Mouse (Mus musculus): ENCODE results near the gene Ms4a4b. TPM values are rescaled to one million over a fixed set of nuclear protein-coding genes. Genes with fewer than 3 reads are reported as not detected.

The Ms4a4b gene
- total RNA-seq (2023): 16.3 to 21.1 TPM (median 18.4 TPM) in 4 replicates

GRCm38 (mm10) chr19:11443338-11443737 lies at the start of gene Ms4a4b:
Ms4a4b (plus strand) TSS chr19:11443553.

GRCm38 (mm10) chr19:11404527-11404926 lies 38.8 kb upstream of the Ms4a4b start, which contains the start of gene Ms4a4c:
Ms4a4c (plus strand) TSS chr19:11404770.

DNA sequence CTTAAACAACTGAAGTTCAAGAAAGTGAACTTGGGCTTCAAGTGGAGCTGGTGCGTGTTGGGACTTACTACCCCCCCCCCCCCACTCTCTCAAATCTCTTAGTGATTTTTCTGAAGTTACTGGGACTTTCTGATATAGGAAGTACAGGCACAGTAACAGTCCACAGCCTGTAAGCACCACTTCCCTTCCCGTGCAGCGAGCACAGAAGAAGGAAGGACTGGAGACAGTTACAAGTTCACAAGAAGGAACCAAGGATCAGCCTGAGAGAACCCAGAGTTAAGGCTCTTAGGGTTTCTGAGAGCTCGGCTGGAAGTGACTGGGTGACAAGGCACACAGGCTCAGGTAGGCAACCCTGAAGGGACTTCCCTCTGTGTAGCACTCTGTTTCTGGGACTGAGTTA lies 25.9 kb downstream of the Ms4a4b start, which contains the start of gene Ms4a6c:
Gene Ms4a6c (plus strand): TSS at position 152 of the 400 bp plus-strand sequence.

GRCm38 (mm10) chr19:11485746-11486145 lies 42.4 kb downstream of the Ms4a4b start, which contains the start of gene Gm8369:
Gm8369 (plus strand) TSS chr19:11485938.

DNA sequence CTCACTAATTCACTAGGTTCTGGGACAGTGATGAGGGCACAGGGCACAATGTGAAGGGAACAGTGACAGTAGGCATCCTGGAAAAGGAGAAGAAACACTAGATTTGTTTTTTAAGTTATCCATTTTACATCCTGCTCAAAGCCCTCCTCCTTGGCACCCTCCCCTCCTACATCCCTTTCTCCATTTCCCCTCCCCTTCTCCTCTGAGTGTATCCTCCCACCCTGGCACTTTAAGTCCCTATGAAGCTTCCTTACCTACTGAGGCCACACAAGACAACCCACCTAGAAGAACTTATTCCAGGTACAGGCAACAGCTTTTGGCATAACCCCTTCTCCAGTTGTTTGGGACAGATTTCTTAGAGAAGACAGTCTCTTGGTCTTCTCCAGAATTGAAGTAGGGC lies 72.9 kb downstream of the Ms4a4b start, which contains the start of gene Ms4a6b:
Gene Ms4a6b (plus strand): TSS at position 267 of the 400 bp plus-strand sequence.

Other genes starting within 250 kb of the Ms4a4b start
- not detected in 4 replicates for gene Ms4a13, start 246.8 kb upstream of the Ms4a4b start, total RNA-seq (2023)
- 0.55 to 1.2 TPM (median 0.81 TPM) in 4 replicates for gene Ms4a12, start 211.1 kb upstream of the Ms4a4b start, total RNA-seq (2023)
- 679 to 695 TPM (median 691 TPM) in 4 replicates for gene Ms4a1, start 177.3 kb upstream of the Ms4a4b start, total RNA-seq (2023)
- not detected in 4 replicates for gene Ms4a5, start 159.7 kb upstream of the Ms4a4b start, total RNA-seq (2023)
- 0.54 to 1.1 TPM (median 0.64 TPM) in 4 replicates for gene Ms4a14, start 129.1 kb upstream of the Ms4a4b start, total RNA-seq (2023)
- 1.8 to 2.7 TPM (median 2.3 TPM) in 4 replicates for gene Ms4a7, start 107.4 kb upstream of the Ms4a4b start, total RNA-seq (2023)
- 1.0 to 1.5 TPM (median 1.2 TPM) in 4 replicates for gene Ms4a4a, start 68.0 kb upstream of the Ms4a4b start, total RNA-seq (2023)
- gene Ms4a4c, start 38.8 kb upstream of the Ms4a4b start, total RNA-seq (2023): 170 to 195 TPM (median 183 TPM) in 4 replicates
- gene Ms4a6c, start 25.8 kb downstream of the Ms4a4b start, total RNA-seq (2023): 15.3 to 23.6 TPM (median 17.7 TPM) in 4 replicates
- 187 to 210 TPM (median 201 TPM) in 4 replicates for gene Gm8369, start 42.4 kb downstream of the Ms4a4b start, total RNA-seq (2023)
- gene Ms4a6b, start 73.0 kb downstream of the Ms4a4b start, total RNA-seq (2023): 70.8 to 89.5 TPM (median 81.5 TPM) in 4 replicates
- 0.51 TPM in 1 of 4 replicates, not detected in the others for gene Ms4a4d, start 93.2 kb downstream of the Ms4a4b start, total RNA-seq (2023)
- 2.6 to 3.6 TPM (median 3.3 TPM) in 4 replicates for gene Ms4a6d, start 161.3 kb downstream of the Ms4a4b start, total RNA-seq (2023)
- gene Ms4a2, start 180.2 kb downstream of the Ms4a4b start, total RNA-seq (2023): not detected in 4 replicates
- gene Ms4a3, start 197.3 kb downstream of the Ms4a4b start, total RNA-seq (2023): not detected in 4 replicates
- not detected in 4 replicates for gene Oosp2, start 217.0 kb downstream of the Ms4a4b start, total RNA-seq (2023)
- 1.4 to 3.7 TPM (median 1.9 TPM) in 4 replicates for gene Oosp1, start 247.6 kb downstream of the Ms4a4b start, total RNA-seq (2023)